Mouse (Mus musculus) layer of hippocampus, postnatal 25 days (tissue): ENCODE data around the gene Prokr1. TPM values are rescaled to one million over a fixed set of nuclear protein-coding genes. Genes with fewer than 3 reads are reported as not detected.

Source experiments
- DNase-seq, 2 experiments: peaks; one replicate each; pipeline ENCODE4 v3.0.0; 2022; ENCODE audit warnings: mixed read lengths in 2 of 2, low spot score in 1 of 2; ENCODE audit errors: extremely low spot score in 1 of 2
- total RNA-seq, 2 experiments: library from RNA; stranded (reverse); gene quantifications; 2 replicates each; pipeline ENCODE4 v1.2.3; 2021

Prokr1 gene
- total RNA-seq, 2 experiments from 2014 or later, result 0.19 to 0.52 TPM

DNA sequence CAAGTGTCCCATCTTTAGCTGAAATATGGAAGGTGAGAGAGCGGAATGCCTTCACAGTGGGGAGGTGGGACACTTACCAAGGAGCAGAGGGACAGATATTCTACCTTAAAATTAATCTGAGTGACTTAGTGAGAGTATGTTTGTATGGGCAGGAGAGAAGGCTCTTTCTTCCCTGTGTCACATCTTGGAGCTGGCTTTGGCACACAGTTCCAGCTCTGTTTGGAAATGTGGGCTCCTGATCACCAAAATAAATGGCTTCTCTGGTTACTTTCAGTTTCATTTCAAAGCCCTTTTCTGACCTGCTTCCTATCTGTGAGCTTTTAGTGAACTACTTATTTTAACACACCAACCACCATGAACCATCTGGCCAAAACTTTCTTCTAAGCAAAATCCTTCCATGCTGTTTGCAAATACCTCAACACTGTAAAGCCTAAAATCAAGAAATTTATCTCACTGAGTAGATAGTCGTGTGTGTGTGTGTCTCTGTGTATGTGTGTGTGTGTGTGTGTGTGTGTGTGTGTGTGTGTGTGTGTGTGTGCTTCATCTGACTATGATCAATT, 59.0 kb downstream of the Prokr1 start:
- no peak for DNase-seq

DNA sequence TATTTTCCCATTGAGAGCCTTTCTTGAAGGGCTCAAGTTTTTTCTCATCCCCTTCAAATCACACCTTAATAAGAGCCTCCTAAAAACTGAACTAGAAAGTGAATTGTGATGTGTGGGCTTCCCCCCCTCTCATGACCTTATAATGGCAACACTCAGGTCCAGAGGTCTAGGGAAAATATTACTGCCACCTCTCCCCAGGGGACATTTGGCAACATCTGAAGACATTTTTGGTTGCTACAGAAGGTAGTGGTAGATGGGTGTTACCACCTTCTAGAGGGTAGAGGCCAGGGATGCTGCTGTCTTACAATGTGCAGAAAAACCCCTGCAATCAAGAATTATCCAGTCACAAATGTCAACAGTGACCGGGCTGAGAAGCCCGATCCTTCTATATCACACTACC, 60.2 kb downstream of the Prokr1 start:
- no peak for DNase-seq

Other genes with a start within 250 kb of the Prokr1 start
- not detected for gene Gkn1, start 239.8 kb downstream of the Prokr1 start, total RNA-seq
- gene Gkn2, start 217.4 kb downstream of the Prokr1 start, total RNA-seq, result not detected
- gene Gkn3, start 201.8 kb downstream of the Prokr1 start, total RNA-seq, result 1 to 10 TPM; 2.5 to 3.6 TPM
- under 1 TPM in 1 of 2 experiments, not detected in 1; 0.05 TPM for gene Bmp10, start 161.7 kb downstream of the Prokr1 start, total RNA-seq
- 1 to 10 TPM; 2.8 to 3.3 TPM for gene Arhgap25, start 57.5 kb downstream of the Prokr1 start, total RNA-seq
- gene Aplf, start 81.5 kb upstream of the Prokr1 start, total RNA-seq, result 1 to 10 TPM; 6.8 to 7.1 TPM
- 1 to 10 TPM; 3.4 to 3.7 TPM for gene Efcc1, start 140.1 kb upstream of the Prokr1 start, total RNA-seq
- under 1 TPM; 0.42 to 0.74 TPM for gene Gp9, start 187.3 kb upstream of the Prokr1 start, total RNA-seq
- 10 to 100 TPM; 15.4 to 18.3 TPM for gene Rab43, start 221.4 kb upstream of the Prokr1 start, total RNA-seq
- gene Gm45140, start 245.1 kb upstream of the Prokr1 start, total RNA-seq, result 1 to 10 TPM; 1.0 to 2.3 TPM
- gene Isy1, start 248.1 kb upstream of the Prokr1 start, total RNA-seq, result 10 to 100 TPM; 30.9 to 32.3 TPM